Mouse (Mus musculus) left cerebral cortex, postnatal 14 days (tissue): ENCODE results near the gene Smim12. TPM values are rescaled to one million over a fixed set of nuclear protein-coding genes. Genes with fewer than 3 reads are reported as not detected.

ENCODE experiments used
- DNase-seq, 2 experiments: peaks; one replicate each; pipeline ENCODE4 v3.0.0; 2021 to 2022; ENCODE audit warnings: low spot score in 2 of 2, mixed read lengths in 1 of 2
- intact Hi-C: fragments of 180-260 bp; cut with DNase I; formaldehyde crosslinking; loops from one replicate; pipeline ENCODE4 v1.15.1; 2025
- long read RNA-seq, 2 experiments: library from polyadenylated mRNA; stranded (forward); transcript quantifications; one replicate each; pipeline ENCODE4 v2.0.0; 2021
- total RNA-seq, 2 experiments: library from RNA; stranded (reverse); gene quantifications; 2 replicates each; pipeline ENCODE4 v1.2.3; 2021

Gene Smim12
- total RNA-seq = 10 to 100 TPM; 47.2 to 47.6 TPM
- long read RNA-seq, experiment 1, transcript Smim12-201 (2 exons, 1,022 nt) = major isoform, 72 of 73 reads
- long read RNA-seq, experiment 1, partial matches to known transcripts = 0 of 73 reads
- long read RNA-seq, experiment 1, other reads (novel, unspliced or antisense) = 1 of 73 reads
- long read RNA-seq, experiment 2, transcript Smim12-201 (2 exons, 1,022 nt) = major isoform, 37 of 39 reads
- long read RNA-seq, experiment 2, partial matches to known transcripts = 0 of 39 reads
- long read RNA-seq, experiment 2, other reads (novel, unspliced or antisense) = 2 of 39 reads

DNA sequence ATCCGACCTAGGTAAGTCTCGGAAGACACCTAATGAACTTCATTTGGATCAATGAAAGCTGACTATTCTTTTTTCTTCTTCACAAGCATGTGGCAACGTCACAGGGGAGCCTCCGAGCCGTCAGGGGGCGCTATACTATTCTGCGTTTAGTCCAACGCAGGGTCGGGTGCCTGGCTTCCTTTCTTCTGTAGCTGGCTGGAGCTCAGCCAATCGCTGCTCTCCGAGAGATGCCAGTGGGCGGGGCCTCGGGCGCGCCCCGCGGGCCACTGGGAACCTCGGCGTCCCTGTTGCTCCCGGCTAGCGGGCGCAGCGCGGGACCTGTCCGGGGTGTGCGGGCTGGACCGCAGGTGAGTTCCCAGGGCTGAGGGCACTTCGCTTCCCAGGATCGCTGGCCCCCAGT lies at the start of gene Smim12:
TSS of gene Smim12 (plus strand) at position 233 of the 400 bp plus-strand sequence.
- peak; percentile 98 to 100 for DNase-seq
- intact Hi-C loops = loop anchor here (5.0 to 10.0 kb wide), 2 partner anchors 166 to 209 kb away; partner anchors contain the start of gene Zmym6

DNA sequence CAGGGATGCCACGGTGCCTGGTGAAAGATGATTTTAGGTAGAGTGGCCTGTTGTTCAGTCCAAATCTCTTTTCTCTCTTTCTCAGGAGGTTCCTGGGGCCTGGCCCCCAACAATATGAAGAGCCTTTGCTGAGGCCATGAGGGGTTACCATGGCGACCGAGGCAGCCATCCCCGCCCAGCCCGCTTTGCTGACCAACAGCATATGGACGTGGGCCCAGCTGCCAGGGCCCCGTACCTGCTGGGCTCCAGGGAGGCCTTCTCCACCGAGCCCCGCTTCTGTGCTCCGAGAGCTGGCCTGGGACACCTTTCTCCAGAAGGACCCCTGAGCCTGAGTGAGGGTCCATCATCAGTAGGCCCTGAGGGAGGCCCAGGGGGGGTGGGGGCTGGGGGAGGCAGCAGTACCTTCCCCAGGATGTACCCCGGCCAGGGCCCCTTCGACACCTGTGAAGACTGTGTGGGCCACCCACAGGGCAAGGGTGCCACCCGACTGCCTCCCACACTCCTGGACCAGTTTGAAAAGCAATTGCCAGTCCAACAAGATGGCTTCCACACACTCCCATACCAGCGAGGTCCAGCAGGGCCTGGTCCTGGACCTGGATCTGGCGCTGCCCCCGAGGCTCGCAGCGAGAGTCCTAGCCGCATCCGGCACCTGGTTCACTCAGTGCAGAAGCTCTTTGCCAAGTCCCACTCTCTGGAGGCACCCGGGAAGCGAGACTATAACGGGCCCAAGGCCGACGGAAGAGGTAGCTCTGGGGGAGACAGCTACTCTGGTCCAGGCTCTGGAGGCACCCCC lies 48.9 kb upstream of the Smim12 start:
- no peak for DNase-seq
- intact Hi-C loops = no loop called here

DNA sequence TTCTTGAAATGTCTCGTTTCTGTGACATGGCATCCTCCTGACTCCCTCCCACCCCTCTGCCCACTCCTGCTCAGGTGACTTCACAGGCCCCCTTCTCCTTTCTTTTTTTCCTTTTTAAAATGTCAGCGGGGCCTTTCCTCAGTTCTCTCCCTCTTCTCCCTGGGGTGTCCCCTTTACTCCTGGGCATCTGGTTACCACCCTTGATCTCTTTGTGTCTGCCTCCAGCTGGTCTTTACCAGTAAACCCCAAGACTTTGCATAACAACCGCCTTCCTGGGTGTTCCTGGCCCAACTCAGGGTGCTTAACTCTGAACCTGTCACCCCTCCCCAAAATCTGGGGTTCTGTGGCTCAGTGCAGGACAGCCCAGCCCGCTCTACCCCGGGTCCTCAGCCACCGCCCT lies 45.0 kb upstream of the Smim12 start:
- DNase-seq = no peak
- intact Hi-C loops = no loop called here

DNA sequence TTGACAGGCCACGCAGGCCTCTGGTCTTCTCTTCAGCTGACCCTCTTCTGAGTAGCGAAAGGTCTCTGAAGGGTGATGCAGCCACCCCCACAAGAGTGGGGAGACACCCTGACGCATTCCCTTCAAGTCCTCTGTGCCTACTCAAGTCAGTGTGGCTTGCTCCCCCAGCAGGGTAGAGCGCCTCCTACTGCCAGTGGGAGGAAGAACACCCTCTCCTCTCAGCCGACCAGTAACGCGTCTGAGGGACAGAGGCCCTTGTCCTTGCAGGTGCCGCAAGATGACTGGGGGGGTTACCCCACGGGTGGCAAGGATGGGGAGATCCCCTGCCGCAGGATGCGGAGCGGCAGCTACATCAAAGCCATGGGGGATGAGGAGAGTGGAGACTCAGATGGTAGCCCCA lies 44.2 kb upstream of the Smim12 start:
- DNase-seq = no peak
- intact Hi-C loops = no loop called here

DNA sequence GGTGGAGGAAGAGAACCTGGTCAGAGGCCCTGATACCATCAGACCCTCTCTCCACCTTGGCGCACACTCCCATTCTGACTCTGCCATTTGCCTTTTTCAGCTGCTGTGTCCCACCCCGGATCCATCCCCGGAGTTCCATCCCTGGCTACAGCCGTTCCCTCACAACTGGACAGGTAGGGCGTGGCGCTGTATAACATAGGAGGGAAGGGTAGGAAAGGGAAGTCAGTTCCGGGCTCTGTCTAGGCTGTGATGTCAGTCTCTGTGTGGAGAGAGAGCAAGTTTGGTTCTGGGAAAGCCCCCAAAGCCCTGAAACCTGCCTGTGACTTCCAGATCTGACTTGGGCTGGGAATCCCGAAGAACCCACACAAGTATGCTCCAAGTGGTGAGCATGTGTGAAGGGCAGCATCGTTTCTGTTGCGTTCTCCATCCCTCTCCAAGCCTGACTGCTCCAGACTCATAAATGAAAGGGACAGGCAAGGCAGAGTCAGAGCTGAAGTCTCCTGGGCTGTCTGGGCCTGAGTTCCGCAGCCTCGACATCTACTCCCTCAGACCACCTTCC lies 43.3 kb upstream of the Smim12 start:
- DNase-seq = no peak
- intact Hi-C loops = no loop called here

DNA sequence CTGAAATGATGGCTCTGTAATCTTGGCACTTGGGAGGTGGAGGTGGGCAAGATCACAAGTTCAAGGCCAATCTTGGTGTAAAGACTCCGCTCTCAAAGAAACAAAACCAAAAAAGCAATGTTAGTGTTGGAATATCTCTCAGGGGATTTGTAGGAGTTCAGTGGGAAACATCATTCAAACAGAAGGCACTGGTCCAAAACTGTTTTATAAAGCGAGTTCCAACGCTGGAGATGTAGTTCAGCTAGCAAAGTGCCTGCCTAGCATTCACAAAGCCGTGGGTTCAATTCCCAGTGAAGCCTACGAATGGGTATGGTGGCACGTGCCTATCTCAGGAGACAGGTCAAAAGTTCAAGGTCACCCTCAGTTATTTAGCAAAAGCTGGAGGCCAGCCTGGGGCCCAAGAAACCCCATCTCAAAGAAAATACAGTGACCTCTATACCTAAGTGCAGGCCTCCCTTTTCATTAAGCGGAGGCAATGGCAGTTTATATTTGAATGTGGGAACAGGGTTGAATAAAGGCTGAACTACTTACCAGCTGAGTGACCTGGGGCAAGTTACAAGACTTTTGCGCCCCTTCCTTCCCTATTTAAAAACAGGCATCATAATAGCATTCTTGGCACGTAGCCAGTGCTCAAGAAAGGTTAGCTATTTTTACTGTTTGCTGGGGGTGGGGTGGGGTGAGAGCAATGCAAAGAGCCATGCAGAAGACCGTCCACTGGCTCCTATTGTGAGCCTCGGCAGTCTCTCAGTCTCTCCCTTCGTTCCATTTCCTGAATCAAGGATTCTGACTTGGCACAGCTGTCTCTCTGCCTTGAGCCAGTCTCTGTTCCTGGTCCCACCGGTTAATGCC lies 42.6 kb upstream of the Smim12 start:
- intact Hi-C loops = no loop called here
- no peak for DNase-seq

DNA sequence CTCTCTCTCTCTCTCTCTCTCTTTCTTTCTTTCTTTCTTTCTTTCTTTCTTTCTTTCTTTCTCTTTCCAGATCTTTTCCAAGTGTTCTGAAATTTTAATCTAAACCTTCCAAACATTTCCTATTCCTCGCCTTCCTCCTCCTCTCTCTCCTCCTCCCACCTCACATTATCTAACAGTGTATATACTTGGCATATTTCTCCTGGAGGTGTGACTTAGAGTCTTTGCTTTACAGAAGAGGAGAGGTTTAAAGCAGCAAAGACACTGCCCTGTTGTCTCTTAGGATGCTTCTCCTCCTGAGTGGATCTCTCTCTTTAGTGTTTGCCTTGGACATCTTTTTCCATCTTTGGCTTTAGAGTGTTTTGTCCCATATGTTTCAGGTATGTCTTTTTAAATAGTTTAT lies 40.5 kb upstream of the Smim12 start:
- intact Hi-C loops = no loop called here
- no peak for DNase-seq

DNA sequence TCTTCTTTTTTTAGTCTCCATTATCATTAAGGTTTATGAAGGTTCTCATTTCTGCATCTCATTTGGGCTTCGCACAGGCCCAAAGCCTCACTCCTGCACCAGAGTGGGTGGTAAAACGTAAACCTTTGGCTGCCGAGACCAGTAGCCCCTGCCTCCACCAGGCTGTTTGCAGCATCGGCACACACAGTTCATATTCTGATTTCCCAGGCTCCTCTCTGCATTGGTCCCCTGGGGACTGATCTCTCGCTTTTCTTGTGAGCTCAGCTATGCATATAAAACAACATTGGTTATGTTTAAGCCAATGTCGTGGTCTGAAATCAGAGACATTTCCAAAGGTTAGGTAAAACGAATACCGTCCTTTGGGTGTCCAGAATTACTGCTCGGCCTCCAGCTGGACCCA lies 32.3 kb upstream of the Smim12 start:
- intact Hi-C loops = no loop called here
- DNase-seq = no peak

DNA sequence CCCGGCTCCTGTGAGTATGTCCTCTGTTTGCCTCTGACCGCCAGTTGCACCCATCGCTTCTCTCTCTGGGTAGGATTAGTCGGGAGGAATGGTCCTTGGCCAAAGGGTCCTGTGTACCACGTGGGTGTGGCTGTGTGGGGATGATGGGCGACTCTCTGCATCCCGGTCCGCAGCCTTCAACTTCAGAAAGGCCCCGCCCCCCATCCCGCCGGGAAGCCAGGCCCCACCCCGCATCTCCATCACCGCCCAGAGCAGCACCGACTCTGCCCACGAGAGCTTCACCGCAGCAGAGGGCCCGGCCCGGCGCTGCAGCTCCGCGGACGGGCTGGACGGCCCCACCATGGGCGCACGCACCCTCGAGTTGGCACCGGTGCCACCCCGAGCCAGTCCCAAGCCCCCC lies 29.1 kb upstream of the Smim12 start:
- intact Hi-C loops = no loop called here
- no peak for DNase-seq

DNA sequence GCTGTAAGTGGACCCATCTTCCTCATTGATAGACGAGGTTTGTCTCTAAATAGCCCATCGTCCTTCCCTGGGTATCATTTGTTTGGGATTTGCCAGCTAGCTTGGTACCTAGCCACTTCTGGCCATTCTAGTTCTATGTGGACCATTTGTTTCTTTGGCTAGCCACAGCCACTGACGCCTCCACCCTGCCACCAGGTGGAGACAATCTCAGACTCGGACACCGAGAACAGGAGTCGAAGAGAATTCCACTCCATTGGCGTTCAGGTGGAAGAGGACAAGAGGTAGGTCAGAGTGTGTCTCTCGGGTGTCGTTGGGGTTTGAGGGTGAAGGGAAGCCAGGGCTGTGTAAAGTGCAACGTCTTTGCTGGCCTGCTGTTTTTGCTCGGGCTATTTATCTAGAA lies 28.5 kb upstream of the Smim12 start:
- intact Hi-C loops = no loop called here
- no peak for DNase-seq

DNA sequence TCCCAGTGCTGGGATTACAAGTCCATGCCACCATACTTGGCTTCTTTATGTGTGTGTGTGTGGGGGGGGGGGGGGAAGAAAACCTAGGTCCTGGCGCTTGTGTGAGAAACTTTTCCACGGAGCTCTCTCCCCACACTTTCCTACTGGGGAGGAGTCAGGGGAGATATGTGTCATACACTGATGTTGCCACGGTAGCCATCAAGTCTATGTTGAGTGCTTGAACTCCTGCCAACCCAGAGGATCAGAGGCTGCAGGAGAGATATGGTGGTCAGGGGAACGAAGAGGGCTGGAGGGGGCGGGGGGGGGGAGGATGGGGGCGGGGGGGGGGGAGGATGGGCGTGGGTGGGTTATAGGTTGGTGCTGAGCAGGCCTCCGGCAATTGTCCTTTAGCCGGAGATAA lies 27.8 kb upstream of the Smim12 start:
- intact Hi-C loops = no loop called here
- DNase-seq = no peak

DNA sequence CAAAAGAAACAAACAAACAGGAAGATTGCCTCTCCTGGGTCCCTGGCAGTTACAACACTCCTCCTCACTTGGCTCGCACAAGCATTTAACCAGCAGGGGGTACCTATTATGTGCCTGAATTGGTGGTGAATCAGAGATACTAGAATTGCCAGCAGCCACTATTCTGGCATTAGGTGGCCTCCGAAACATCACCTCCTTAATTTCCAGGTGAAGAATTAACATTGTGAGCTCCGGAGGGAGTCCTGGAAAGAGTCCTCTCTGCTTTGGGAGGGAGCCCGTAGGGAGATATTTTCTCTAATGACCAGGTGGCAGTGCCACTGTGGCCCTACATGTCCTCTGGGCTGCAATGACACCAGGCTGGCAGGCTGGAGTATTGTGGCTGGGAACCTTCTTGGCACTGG lies 27.3 kb upstream of the Smim12 start:
- intact Hi-C loops = no loop called here
- no peak for DNase-seq

DNA sequence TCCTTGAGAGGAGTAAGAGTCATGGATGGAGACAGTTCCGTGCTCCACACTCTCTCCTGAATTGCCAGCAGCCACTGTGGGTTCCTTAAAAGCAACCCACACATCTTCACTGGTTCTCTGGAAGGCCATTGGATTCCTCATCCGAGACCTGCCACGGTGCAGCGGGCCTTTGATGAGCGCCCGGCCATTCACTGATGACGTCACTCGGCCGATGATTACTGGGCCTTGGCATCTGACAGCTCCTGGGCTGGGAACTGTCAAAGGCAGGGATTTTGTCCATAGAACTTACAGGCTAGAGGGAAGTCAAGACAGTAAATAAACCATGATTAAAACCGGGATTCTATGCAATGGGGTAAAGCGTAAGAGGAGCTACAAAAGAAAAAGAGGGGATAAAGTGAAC lies 26.5 kb upstream of the Smim12 start:
- DNase-seq = no peak
- intact Hi-C loops = no loop called here

DNA sequence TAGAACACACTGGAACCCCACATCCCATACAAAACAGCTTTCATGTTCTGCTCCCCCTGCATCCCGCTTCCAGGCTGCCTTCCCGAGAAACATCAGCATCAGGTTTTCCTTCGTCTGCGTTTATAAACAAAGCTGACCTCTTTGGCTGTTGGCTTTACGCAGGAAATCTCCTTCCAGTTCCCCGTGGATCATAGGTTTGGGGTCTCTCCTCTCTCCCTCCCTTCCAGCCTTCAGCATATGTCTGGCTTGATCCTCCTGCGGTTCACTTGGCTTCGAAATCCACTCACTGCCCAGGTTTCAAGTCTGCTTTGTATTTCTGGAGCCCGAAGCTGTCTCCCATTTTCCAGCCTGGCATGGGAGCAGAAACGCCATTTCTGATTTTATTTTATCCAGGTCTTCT lies 20.3 kb upstream of the Smim12 start:
- no peak for DNase-seq
- intact Hi-C loops = no loop called here

DNA sequence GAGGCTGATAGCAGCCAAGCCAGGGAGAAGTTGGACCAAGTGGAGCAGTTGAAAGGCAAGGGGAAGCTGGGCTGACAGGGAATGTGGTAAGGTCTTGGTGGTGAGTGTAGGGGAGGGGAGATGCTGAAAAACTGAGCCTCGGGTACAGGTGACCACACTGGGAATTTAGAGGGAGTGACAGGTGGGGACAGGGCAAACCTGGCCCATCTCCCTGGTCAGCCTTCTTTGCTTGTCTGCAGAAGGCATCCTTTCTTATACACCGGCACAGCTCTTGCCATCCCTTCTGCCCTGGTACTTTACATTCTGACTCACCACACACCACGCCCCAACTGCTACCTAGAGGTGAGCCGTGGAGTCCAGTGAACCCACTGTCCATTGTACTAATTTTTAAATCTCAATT lies 19.8 kb upstream of the Smim12 start:
- intact Hi-C loops = no loop called here
- no peak for DNase-seq

DNA sequence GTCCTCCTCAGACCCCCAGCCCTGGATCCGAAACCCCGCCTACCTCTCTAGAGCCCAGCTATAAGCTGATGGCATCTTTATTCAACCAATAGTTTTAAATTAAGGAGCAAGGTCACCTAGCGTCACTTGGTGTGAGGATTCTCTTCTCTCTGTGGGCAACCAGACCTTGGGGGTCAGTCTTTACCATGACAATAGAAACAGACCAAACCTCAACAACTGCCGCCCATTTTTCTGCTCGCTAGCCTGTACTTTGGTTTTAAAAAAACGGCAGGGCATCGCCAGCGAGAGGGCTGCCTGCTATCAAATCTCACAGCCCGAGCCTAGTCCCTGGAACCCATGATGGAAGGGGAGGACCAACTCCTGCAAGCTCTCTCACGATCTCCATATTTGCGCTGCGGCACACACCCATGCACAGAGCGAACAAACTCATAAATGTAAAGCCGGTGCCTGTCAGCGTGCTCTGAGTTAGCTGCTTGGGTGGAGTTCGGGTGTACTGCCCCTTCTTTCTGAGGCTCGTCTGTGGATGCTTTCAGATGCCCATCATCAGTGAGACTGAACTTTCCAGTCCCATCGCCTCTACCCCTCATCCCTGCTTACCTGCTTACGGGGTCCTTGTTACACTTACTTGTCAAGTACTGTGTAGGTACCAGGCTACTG lies 19.0 kb upstream of the Smim12 start:
- intact Hi-C loops = no loop called here
- DNase-seq = no peak

DNA sequence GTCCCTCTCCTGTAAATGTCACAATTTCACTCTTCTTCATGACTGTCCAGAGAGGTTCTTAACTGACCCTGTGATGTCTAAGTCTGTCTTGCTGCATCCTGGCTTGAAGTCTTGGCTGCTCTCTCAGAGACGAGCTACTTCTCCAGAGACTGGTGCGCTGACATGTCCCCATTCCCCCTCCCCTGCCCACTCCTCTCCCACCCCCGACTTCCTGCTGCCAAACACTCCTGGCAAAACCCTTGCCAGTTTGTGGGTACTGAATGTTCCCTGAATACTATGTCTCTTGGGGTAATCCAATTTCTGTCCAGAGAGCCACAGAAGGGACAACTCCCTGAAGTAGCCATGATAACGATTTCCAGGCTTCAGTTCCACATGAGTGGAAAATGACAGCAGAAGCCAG lies 17.5 kb upstream of the Smim12 start:
- intact Hi-C loops = no loop called here
- no peak for DNase-seq

DNA sequence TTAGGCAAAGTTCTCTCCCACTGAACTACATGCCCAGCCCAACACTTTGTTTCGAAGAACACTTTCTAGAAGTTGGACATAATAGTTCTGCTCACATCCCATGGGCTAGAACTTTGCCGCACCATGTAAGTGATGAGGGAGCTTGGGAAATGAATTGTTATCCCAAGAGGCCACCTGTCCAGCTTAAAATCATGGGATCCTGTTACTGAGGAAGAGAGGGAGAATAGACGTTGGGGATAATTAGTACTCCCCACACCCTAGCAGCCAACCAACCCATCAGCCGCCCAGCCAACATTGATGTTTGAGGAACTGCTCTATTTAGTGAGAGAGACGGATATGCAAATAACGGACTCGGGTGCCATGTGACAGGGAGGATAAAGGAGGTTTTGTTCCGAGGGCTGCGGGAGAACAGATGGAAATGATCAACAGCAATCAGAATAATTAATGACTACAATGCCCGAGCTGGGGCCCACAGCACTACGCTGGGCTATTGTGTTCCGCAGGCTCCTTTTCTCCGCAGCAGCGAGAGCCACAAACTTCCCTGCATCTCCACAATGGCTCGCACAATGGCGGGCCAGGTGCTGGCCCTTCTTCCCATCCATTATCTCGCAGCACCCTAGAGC lies 16.4 kb upstream of the Smim12 start:
- DNase-seq = no peak
- intact Hi-C loops = no loop called here

DNA sequence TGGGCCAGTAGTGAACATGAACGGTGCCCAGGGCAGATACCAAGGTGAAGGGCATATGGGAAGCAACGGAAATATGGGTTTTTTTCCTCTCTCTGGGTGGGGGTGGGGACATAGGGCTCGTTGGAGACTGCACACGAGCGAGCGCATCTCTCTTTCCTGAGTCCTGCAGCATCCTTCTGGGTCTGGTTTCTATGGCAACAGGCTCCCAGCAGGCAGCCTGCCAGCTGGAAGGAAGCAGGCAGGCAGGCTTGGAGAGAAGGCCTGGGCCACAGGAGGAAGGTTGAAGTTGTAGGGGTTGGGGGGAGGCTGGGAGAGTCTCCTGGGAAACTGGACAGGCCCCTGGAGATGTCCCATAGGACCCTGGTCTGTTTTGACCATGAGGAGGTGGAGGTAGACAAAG lies 11.6 kb upstream of the Smim12 start:
- intact Hi-C loops = no loop called here
- peak; percentile 87 to 91 for DNase-seq
